Mouse (Mus musculus) layer of hippocampus, postnatal 10 days (tissue): Measurements from ENCODE around the gene Cyp2w1. TPM values are rescaled to one million over a fixed set of nuclear protein-coding genes. Genes with fewer than 3 reads are reported as not detected.

ENCODE experiments used
- DNase-seq, 2 experiments: peaks; one replicate each; pipeline ENCODE4 v3.0.0; 2021; ENCODE audit warnings: low spot score in 2 of 2
- long read RNA-seq: library from polyadenylated mRNA; stranded (forward); transcript quantifications from one replicate; pipeline ENCODE4 v2.0.0, GENCODE M21; 2023
- total RNA-seq, 2 experiments: library from RNA; stranded (reverse); gene quantifications; 2 replicates each; pipeline ENCODE4 v1.2.3; 2021

Gene Cyp2w1
- not detected for total RNA-seq
- long read RNA-seq = 0 reads

- no peak for DNase-seq
These were observed at the start of gene Cyp2w1 for GRCm38 (mm10) chr5:139352317-139352716. Gene Cyp2w1, plus strand, starts transcription at chr5:139352617.

GRCm38 (mm10) chr5:139303646-139304061 lies 48.8 kb upstream of the Cyp2w1 start:
- DNase-seq = no peak

GRCm38 (mm10) chr5:139309946-139310345 lies 42.5 kb upstream of the Cyp2w1 start:
- no peak for DNase-seq

- DNase-seq = no peak
These were observed 41.9 kb upstream of the Cyp2w1 start for GRCm38 (mm10) chr5:139310477-139310876.

- DNase-seq = no peak
These were observed 40.6 kb upstream of the Cyp2w1 start for GRCm38 (mm10) chr5:139311822-139312221.

GRCm38 (mm10) chr5:139313536-139313935 lies 38.9 kb upstream of the Cyp2w1 start:
- no peak for DNase-seq

GRCm38 (mm10) chr5:139314941-139315642 lies 37.3 kb upstream of the Cyp2w1 start:
- DNase-seq = no peak

GRCm38 (mm10) chr5:139316982-139317675 lies 35.3 kb upstream of the Cyp2w1 start:
- no peak for DNase-seq

- peak; percentile 42 to 51 for DNase-seq
These were observed 34.5 kb upstream of the Cyp2w1 start for GRCm38 (mm10) chr5:139317751-139318504.

- DNase-seq = no peak
These were observed 32.0 kb upstream of the Cyp2w1 start for GRCm38 (mm10) chr5:139320424-139320823.

GRCm38 (mm10) chr5:139321331-139321730 lies 31.1 kb upstream of the Cyp2w1 start:
- no peak for DNase-seq

GRCm38 (mm10) chr5:139323260-139323924 lies 29.0 kb upstream of the Cyp2w1 start:
- no peak for DNase-seq

- peak in 1 of 2 experiments; percentile 38 for DNase-seq
These were observed 28.3 kb upstream of the Cyp2w1 start for GRCm38 (mm10) chr5:139324045-139324491.

- peak; percentile 48 to 62 for DNase-seq
These were observed 27.6 kb upstream of the Cyp2w1 start for GRCm38 (mm10) chr5:139324691-139325394.

GRCm38 (mm10) chr5:139325395-139325966 lies 26.9 kb upstream of the Cyp2w1 start, which contains the start of gene Adap1:
Gene Adap1, minus strand, starts transcription at chr5:139325622.
- DNase-seq = peak; percentile 66 to 80

GRCm38 (mm10) chr5:139326111-139326696 lies 26.2 kb upstream of the Cyp2w1 start:
- no peak for DNase-seq

- DNase-seq = no peak
These were observed 25.3 kb upstream of the Cyp2w1 start for GRCm38 (mm10) chr5:139326986-139327633.

GRCm38 (mm10) chr5:139327634-139328020 lies 24.8 kb upstream of the Cyp2w1 start:
- no peak for DNase-seq

GRCm38 (mm10) chr5:139330766-139331165 lies 21.7 kb upstream of the Cyp2w1 start:
- DNase-seq = no peak
